Mouse (Mus musculus): ENCODE measurements around the gene Fbxw8.

Fbxw8 gene

DNA sequence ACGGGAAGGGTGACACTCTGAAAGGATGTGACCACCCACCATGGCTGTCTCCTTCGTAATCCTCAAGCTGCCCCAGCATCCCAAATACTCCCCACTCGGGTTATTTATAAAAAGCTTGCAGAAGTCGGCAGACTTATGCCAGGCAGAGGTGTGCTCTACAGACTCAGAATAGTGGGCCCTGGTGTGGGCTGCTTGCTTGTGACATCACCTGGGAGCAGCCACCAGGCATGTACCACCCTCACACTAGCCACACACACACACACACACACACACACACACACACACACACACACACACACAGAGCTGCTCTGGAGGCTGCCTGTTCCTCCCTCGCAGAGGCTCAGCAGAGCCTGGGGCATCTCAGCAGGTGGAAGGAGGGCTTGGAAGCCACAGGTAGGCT, 137.7 kb downstream of the Fbxw8 start:
- DNase-seq (ENCODE audit: low spot score) = no peak

DNA sequence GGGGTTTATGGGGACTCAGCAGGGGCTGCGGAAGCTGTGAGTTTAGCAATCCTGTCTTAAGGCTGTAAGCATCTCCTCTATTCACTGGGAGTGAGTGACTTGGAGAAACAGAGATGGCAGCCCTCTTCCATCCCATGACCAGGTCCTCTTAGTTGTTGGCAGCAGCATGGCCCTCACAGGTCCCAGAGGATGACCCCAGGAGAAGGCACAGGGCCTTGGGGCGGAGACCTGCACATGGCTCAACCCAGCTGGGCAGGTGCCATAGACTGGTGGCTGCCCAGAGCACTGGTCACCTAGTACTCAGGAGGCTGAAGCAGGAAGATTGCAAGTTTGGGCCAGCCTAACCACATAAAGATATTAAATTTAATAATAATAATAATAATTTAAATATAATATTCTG, 139.6 kb downstream of the Fbxw8 start:
- DNase-seq (ENCODE audit: low spot score) = no peak

DNA sequence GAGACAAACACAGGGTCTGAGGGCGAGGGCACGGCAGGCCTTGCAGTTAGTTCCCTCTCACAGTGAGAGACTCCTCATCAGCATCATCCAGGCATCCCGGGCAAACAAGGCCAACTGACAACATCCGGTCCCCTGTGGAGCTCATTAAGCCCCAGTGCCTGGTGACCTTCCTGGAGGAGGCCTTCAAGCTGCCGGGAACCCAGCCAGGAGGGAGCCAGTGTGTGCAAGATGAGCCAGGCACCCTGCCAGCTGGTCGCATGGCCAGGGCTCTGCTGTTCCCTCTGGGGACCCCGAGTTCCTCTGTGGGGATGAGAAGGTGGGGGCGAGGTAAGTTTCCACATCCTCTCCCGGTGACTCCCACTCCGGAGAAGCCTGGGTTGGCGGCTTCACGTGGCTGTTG, 140.2 kb downstream of the Fbxw8 start:
- no peak for DNase-seq (ENCODE audit: low spot score)

All from layer of hippocampus, adult 9-10 months (tissue).